Mouse (Mus musculus) myocyte (in vitro differentiated cells): Measurements from ENCODE around the gene Sirt7.

Experiments used
- CEBPB ChIP-seq: IDR thresholded peaks from 2 replicates; pipeline ENCODE4 v1.6.1; 2011; ENCODE audit warnings: mild to moderate bottlenecking, moderate library complexity; ENCODE audit not compliant: poor library complexity, insufficient read depth, severe bottlenecking
- E2F4 ChIP-seq: IDR thresholded peaks from one replicate; pipeline ENCODE4 v1.6.1; 2011; ENCODE audit warnings: mild to moderate bottlenecking, control low read depth, moderate library complexity; ENCODE audit not compliant: insufficient read depth
- MAX ChIP-seq: IDR thresholded peaks from one replicate; pipeline ENCODE4 v1.6.1; 2011; ENCODE audit warnings: low read depth, mild to moderate bottlenecking, control low read depth
- MYOD1 ChIP-seq, 3 experiments: IDR thresholded peaks; one replicate each; pipeline ENCODE4 v1.6.1; 2011; ENCODE audit warnings: control low read depth in 2 of 3, low read depth in 2 of 3, mild to moderate bottlenecking in 2 of 3, moderate library complexity in 1 of 3; ENCODE audit not compliant: insufficient read length in 2 of 3, control insufficient read depth in 1 of 3
- MYOG ChIP-seq, 3 experiments: IDR thresholded peaks; one replicate each; pipeline ENCODE4 v1.6.1; 2011; ENCODE audit warnings: control low read depth in 2 of 3, low read depth in 2 of 3, mild to moderate bottlenecking in 2 of 3; ENCODE audit not compliant: insufficient read length in 2 of 3, control insufficient read depth in 1 of 3, insufficient read depth in 1 of 3
- POLR2A ChIP-seq: IDR thresholded peaks from one replicate; pipeline ENCODE4 v1.6.1; 2011; ENCODE audit warnings: low read depth, mild to moderate bottlenecking, control low read depth, moderate library complexity; ENCODE audit not compliant: insufficient read length
- POLR2AphosphoS2 ChIP-seq: IDR thresholded peaks from one replicate; pipeline ENCODE4 v1.6.1; 2011; ENCODE audit warnings: low read depth, control low read depth; ENCODE audit not compliant: insufficient read length
- TCF3 ChIP-seq: IDR thresholded peaks from one replicate; pipeline ENCODE4 v1.6.1; 2011; ENCODE audit warnings: low read depth, control low read depth; ENCODE audit not compliant: insufficient read length
- USF1 ChIP-seq: IDR thresholded peaks from one replicate; pipeline ENCODE4 v1.6.1; 2011; ENCODE audit warnings: low read depth, mild to moderate bottlenecking, control low read depth, moderate library complexity

GRCm38 (mm10) chr11:120657301-120657700, 32.3 kb upstream of the Sirt7 start:
- no peak for TF ChIP-seq POLR2AphosphoS2
- no peak for TF ChIP-seq POLR2A
- TF ChIP-seq MYOG (IDR thresholded peaks at IDR 0.05; ENCODE audit: control insufficient read depth in 1 of 3, insufficient read depth in 1 of 3, insufficient read length in 2 of 3, low read depth in 2 of 3) = no peak
- TF ChIP-seq TCF3 = no peak
- no peak for TF ChIP-seq E2F4
- TF ChIP-seq MAX = no peak
- no peak for TF ChIP-seq MYOD1 (IDR thresholded peaks at IDR 0.05; ENCODE audit: control insufficient read depth in 1 of 3, insufficient read length in 2 of 3, low read depth in 2 of 3)
- TF ChIP-seq USF1 = no peak
- TF ChIP-seq CEBPB = no peak
